ENCODE assay signal across 8 mouse cellular contexts in the genomic region with DNA sequence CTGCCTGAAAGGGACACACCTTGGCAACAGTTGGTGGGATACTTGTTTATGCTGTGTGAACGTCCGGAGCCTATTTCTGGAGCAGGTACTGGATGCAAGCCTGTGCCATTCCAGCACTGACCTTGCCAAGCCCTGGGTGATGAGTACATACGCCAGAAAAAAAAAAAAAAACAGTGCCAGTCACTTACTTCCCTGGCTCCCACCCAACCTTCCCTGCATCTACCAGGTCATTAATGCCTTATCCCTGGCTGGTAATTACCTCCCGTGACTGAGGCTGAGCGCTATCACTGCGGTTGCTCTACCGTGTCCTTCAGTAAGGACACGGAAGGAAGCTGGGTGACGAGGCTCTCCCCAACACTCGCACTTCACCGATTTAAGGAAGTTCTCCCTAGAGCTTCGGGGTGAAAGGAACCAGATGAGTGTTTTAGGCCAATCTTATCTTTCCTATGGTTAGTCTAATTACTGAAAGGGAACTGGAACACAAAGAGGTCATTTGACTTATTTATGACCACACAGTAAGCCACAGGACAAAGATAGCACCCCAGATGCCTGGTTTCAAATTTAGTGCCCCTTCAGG. TPM values are rescaled to one million over a fixed set of nuclear protein-coding genes. Genes with fewer than 3 reads are reported as not detected.
DNase-seq lines count a peak whose midpoint lies in the region; TF ChIP-seq lines count a peak whose summit lies in the region.
"Had no signal": no experiment of that assay in that cellular context is flagged by ENCODE, and none has a peak within 500 bp of the region (broad histone marks: within the 10 kb centered on the region; RNA-seq: fewer than 3 reads in every experiment).

No protein-coding gene starts in this region.

- peak overlapping the region; percentile 78 for H3K4me2 ChIP-seq in CH12.LX (ENCODE audit: insufficient read depth, low read depth, poor library complexity, severe bottlenecking)
- H3K4me2 ChIP-seq: lung, embryonic 14.5 days had no signal

- dilution Hi-C loops in CH12.LX (cut with MboI; ENCODE audit: extremely low pct_ligation_motif_present, extremely low pct_unique_long_range_greater_than_20kb, low sequenced_read_pairs), result no loop called here

- no peak overlapping the region; the same call in 1 of the 2 replicates for H3K9ac ChIP-seq in CH12.LX (ENCODE audit: insufficient read depth, low read depth)
- H3K9ac ChIP-seq: lung, embryonic 14.5 days had no signal

- no peak for TF ChIP-seq RAD21 in CH12.LX (IDR thresholded peaks at IDR 0.05; ENCODE audit: low read depth, low read length)

- DNase-seq in CH12.LX (ENCODE audit: extremely low read depth), result peak; percentile 88
- DNase-seq in adrenal gland, adult 2 months, result peak; percentile 57
- DNase-seq in gastrocnemius, postnatal 10 days, result peak; percentile 46
- peak; percentile 60 to 70 for DNase-seq in kidney, postnatal 25 days
- DNase-seq in frontal cortex, postnatal 14 days (ENCODE audit: low spot score in 2 of 2), result no peak
- no peak for DNase-seq in testis, postnatal 10 days (ENCODE audit: low spot score)
- no peak for DNase-seq in right cerebral cortex, adult 2 months (ENCODE audit: low spot score in 2 of 2)
- DNase-seq: lung, embryonic 14.5 days had no signal

- H3K27me3 ChIP-seq in CH12.LX (replicated peaks), result no peaks in the 10 kb centered on the region

- no peaks in the 10 kb centered on the region for H3K79me2 ChIP-seq in CH12.LX (replicated peaks; ENCODE audit: control insufficient read depth, extremely low read depth, insufficient read depth, poor library complexity, severe bottlenecking)

- in situ Hi-C loops in CH12.LX (cut with MboI; ENCODE audit: low pct_ligation_motif_present, low pct_unique_long_range_greater_than_20kb, low sequenced_read_pairs), result no loop called here

- peak; percentile 92 for TF ChIP-seq EP300 in CH12.LX (IDR thresholded peaks at IDR 0.05; ENCODE audit: low read length)

- peak overlapping the region; percentile 78 for H3K27ac ChIP-seq in CH12.LX (ENCODE audit: insufficient read depth, low read depth)

- H3K36me3 ChIP-seq in CH12.LX (replicated peaks in 1 of 2; ENCODE audit: control insufficient read depth in 1 of 2, insufficient read depth in 1 of 2, low read length in 1 of 2), result peaks cover 21 to 31% of the 10 kb centered on the region in 2 experiments

- peaks cover 4% of the 10 kb centered on the region for H3K9me3 ChIP-seq in CH12.LX (replicated peaks; ENCODE audit: low read length)

- peaks cover 5 to 26% of the 10 kb centered on the region in 2 experiments; a peak in 3 of 4 replicates for H3K4me1 ChIP-seq in CH12.LX (ENCODE audit: control insufficient read depth in 1 of 2, insufficient read depth in 2 of 2)

- TF ChIP-seq POLR2A in CH12.LX (IDR thresholded peaks at IDR 0.05; ENCODE audit: low read depth, low read length), result no peak

- peak overlapping the region in 2 of 3 experiments; percentile 13 to 33 for H3K4me3 ChIP-seq in CH12.LX (replicated peaks in 1 of 3; ENCODE audit: low read depth in 2 of 3, low read length in 2 of 3, poor library complexity in 1 of 3)

- no peak for TF ChIP-seq CTCF in CH12.LX (conservative IDR thresholded peaks at IDR 0.05 in 1 of 2, IDR thresholded peaks at IDR 0.05 in 1 of 2; ENCODE audit: low read depth in 2 of 2, low read length in 2 of 2)

TF ChIP-seq in CH12.LX, 34 proteins besides CTCF, POLR2A, EP300 and RAD21:
- TF ChIP-seq CHD1 (IDR thresholded peaks at IDR 0.05; ENCODE audit: low read depth, low read length) (no peak), CHD2 (IDR thresholded peaks at IDR 0.05; ENCODE audit: low read length) (no peak; the same call in 1 of the 2 replicates), RCOR1 (conservative IDR thresholded peaks at IDR 0.05; ENCODE audit: low read depth, low read length) (no peak), TCF12 (IDR thresholded peaks at IDR 0.05; ENCODE audit: low read depth, low read length) (peak; percentile 77), TBP (conservative IDR thresholded peaks at IDR 0.05; ENCODE audit: low read depth, low read length) (no peak), NELFE (IDR thresholded peaks at IDR 0.05; ENCODE audit: low read depth, low read length) (no peak), ZC3H11A (IDR thresholded peaks at IDR 0.05; ENCODE audit: low read depth, low read length) (no peak), E2F4 (IDR thresholded peaks at IDR 0.05; ENCODE audit: insufficient replicate concordance, low read depth, low read length) (no peak), JUND (conservative IDR thresholded peaks at IDR 0.05; ENCODE audit: low read depth, low read length) (peak; percentile 75; the same call in 1 of the 2 replicates), UBTF (IDR thresholded peaks at IDR 0.05; ENCODE audit: low read depth, low read length) (no peak), KAT2A (IDR thresholded peaks at IDR 0.05; ENCODE audit: insufficient replicate concordance, low read length) (no peak), ETS1 (conservative IDR thresholded peaks at IDR 0.05; ENCODE audit: low read depth, low read length) (peak; percentile 82), MXI1 (IDR thresholded peaks at IDR 0.05; ENCODE audit: low read depth, low read length) (peak; percentile 44; the same call in 1 of the 2 replicates), USF1 (IDR thresholded peaks at IDR 0.05; ENCODE audit: low read depth, low read length) (no peak), ELF1 (IDR thresholded peaks at IDR 0.05; ENCODE audit: low read depth, low read length) (peak; percentile 63), MAZ (IDR thresholded peaks at IDR 0.05; ENCODE audit: low read depth, low read length) (no peak), SMC3 (IDR thresholded peaks at IDR 0.05; ENCODE audit: low read depth, low read length) (no peak), MEF2A (IDR thresholded peaks at IDR 0.05; ENCODE audit: borderline replicate concordance, low read depth, low read length) (peak; percentile 96), ZKSCAN1 (IDR thresholded peaks at IDR 0.05; ENCODE audit: borderline replicate concordance, low read depth, low read length) (no peak), MAX (IDR thresholded peaks at IDR 0.05; ENCODE audit: low read length) (no peak), HCFC1 (IDR thresholded peaks at IDR 0.05; ENCODE audit: low read depth, low read length) (no peak), GABPA (IDR thresholded peaks at IDR 0.05; ENCODE audit: insufficient replicate concordance, low read depth, low read length) (no peak), BHLHE40 (IDR thresholded peaks at IDR 0.05; ENCODE audit: low read depth, low read length) (peak; percentile 87), NRF1 (IDR thresholded peaks at IDR 0.05; ENCODE audit: low read depth, low read length) (no peak), USF2 (conservative IDR thresholded peaks at IDR 0.05; ENCODE audit: low read depth, low read length) (no peak), IRF4 (IDR thresholded peaks at IDR 0.05; ENCODE audit: low read depth, low read length) (peak; percentile 72), PAX5 (IDR thresholded peaks at IDR 0.05; ENCODE audit: low read length) (no peak), SIN3A (IDR thresholded peaks at IDR 0.05; ENCODE audit: low read length) (peak; percentile 41), JUN (IDR thresholded peaks at IDR 0.05; ENCODE audit: insufficient read depth, low read depth, low read length) (peak; percentile 67; the same call in 1 of the 2 replicates), ZNF384 (IDR thresholded peaks at IDR 0.05; ENCODE audit: low read depth, low read length) (no peak), POLR2AphosphoS2 (IDR thresholded peaks at IDR 0.05; ENCODE audit: low read depth, low read length) (no peak), MYC (IDR thresholded peaks at IDR 0.05; ENCODE audit: low read depth, low read length) (no peak), MAFK (IDR thresholded peaks at IDR 0.05; ENCODE audit: insufficient replicate concordance, low read length) (peak; percentile 61; the same call in 1 of the 2 replicates), ZMIZ1 (IDR thresholded peaks at IDR 0.05; ENCODE audit: low read depth, low read length) (no peak)

RNA-seq across cellular contexts. Expression of gene Ccdc32, which starts 13.5 kb away (rescaled TPM):
- 11.7 and 13.9 TPM in 2 replicates for total RNA-seq in CH12.LX (2012; rRNA removed)
- 17.6 and 18.3 TPM in 2 replicates for total RNA-seq in CH12.LX (2014; rRNA removed)
- polyA plus RNA-seq in CH12.LX (2012; ENCODE audit: insufficient read length, low read depth), result 11.5 and 11.8 TPM in 2 replicates
- 10 to 100 TPM; 13.1 to 21.5 TPM for total RNA-seq in adrenal gland, adult 2 months (2021)
- 3.3 and 3.8 TPM in 2 replicates for polyA plus RNA-seq in adrenal gland, adult 2 months (2012; rRNA removed)
- total RNA-seq in gastrocnemius, postnatal 10 days (2021), result 1 to 10 TPM; 7.4 to 8.2 TPM

RNA-seq across cellular contexts. Expression of gene Rpusd2, which starts 18.9 kb away (rescaled TPM):
- total RNA-seq in CH12.LX (2012; rRNA removed) (14.7 and 14.8 TPM in 2 replicates), CH12.LX (2014; rRNA removed) (9.3 and 10.7 TPM in 2 replicates)
- 12.3 and 13.7 TPM in 2 replicates for polyA plus RNA-seq in CH12.LX (2012; ENCODE audit: insufficient read length, low read depth)
- 1 to 10 TPM; 4.1 to 5.5 TPM for total RNA-seq in adrenal gland, adult 2 months (2021)
- 3.2 and 3.5 TPM in 2 replicates for polyA plus RNA-seq in adrenal gland, adult 2 months (2012; rRNA removed)
- 1 to 10 TPM; 3.8 to 4.3 TPM for total RNA-seq in gastrocnemius, postnatal 10 days (2021)

RNA-seq across cellular contexts. Expression of gene Knl1, which starts 31.2 kb away (rescaled TPM):
- total RNA-seq in CH12.LX (2012; rRNA removed) (19.9 and 23.3 TPM in 2 replicates), CH12.LX (2014; rRNA removed) (23.8 and 29.6 TPM in 2 replicates)
- 13.7 and 16.2 TPM in 2 replicates for polyA plus RNA-seq in CH12.LX (2012; ENCODE audit: insufficient read length, low read depth)
- 1 to 10 TPM in 1 of 2 experiments, under 1 TPM in 1; 0.59 to 1.4 TPM for total RNA-seq in adrenal gland, adult 2 months (2021)
- polyA plus RNA-seq in adrenal gland, adult 2 months (2012; rRNA removed), result 0.06 and 0.08 TPM in 2 replicates
- total RNA-seq in gastrocnemius, postnatal 10 days (2021), result 1 to 10 TPM; 4.9 to 7.7 TPM

Comparison
In these comparisons a context has a peak if more than half of its experiments do, and no peak if none do; other contexts are left out.
1. DNase-seq: peak in CH12.LX (single experiment), adrenal gland, adult 2 months (single experiment), gastrocnemius, postnatal 10 days (single experiment) and kidney, postnatal 25 days (2 of 2); none in frontal cortex, postnatal 14 days (0 of 2), testis, postnatal 10 days (single experiment) and right cerebral cortex, adult 2 months (0 of 2).